Mouse (Mus musculus) spleen, adult 10 weeks (tissue): Measurements from ENCODE around the gene Apool. TPM values are rescaled to one million over a fixed set of nuclear protein-coding genes. Genes with fewer than 3 reads are reported as not detected.

Source experiments
- polyA plus RNA-seq: library from polyadenylated mRNA; stranded (reverse); fragments of 350-450 nt; fragmentation: Illumina TruSeq; extraction: RNeasy Lipid Tissue Mini Kit (QIAGEN cat#74804); gene quantifications from one replicate; pipeline ENCODE4 v1.2.3, GENCODE M21; 2015; ENCODE audit warnings: low replicate concordance; ENCODE audit not compliant: insufficient read depth

Apool gene
- polyA plus RNA-seq = 27.8 TPM

DNA sequence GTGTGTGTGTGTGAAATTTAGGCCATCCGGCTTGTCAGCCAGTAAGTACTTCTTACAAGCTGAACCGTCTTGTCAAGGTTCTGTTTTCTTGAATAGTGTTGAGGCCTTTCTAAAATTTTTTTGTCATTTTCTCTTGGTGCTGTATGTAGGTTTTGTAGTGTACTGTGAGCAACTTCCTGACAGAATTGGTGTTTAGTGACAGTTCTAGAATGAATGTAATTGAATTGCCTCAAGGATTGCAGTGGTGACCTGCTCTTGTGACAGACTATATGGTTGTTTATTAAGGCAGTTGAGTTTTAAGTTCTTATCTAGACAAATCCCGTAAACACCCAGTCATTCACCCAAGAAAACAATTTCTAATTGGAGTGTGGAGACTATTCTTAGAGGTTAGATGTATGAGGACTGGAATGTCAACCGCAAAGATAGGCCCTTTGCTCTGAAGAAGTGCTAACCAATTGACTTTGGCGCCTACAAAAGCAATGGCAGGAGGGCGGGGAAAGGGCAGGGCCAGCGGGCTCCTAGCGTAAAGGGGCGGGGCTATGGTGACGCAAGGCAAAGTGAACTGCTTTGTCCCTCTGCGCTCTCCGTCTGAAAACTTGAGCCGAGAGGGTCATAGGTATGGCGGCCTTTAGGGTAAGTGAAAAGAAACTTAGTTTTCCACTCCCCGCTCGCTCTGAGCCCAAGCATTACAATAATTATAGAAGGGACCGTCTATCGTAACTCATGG lies at the start of gene Apool:
Gene Apool, plus strand, starts transcription at position 531 of the 727 bp plus-strand sequence.

DNA sequence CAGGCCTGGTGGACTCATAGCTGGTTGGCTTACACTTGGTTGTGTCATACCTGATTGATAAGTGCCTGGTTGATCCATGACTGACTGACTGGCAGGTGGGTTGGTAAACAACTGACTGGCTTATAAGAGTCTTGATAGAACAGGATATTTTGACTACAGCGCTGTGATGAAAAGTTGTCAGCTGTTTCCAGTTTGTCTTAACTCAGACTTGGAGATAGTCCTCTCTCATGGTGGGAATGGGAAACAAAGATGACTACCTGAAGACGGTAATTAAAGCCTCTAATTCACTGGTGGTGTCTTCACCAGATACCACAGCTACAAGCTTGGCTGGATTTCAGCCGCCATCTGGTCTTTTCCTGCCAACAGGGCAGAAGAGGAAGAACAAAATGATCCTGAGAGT lies 95.5 kb downstream of the Apool start, which contains the start of gene Satl1:
Gene Satl1, minus strand, starts transcription at position 101 of the 400 bp plus-strand sequence.

Other genes starting within 250 kb of the Apool start
- not detected for gene 4933403O08Rik, start 72.3 kb upstream of the Apool start, polyA plus RNA-seq
- gene Satl1, start 95.4 kb downstream of the Apool start, polyA plus RNA-seq = not detected
- not detected for gene 2010106E10Rik, start 183.9 kb downstream of the Apool start, polyA plus RNA-seq